Mouse (Mus musculus): Measurements from ENCODE around the gene Zfp169.

- TF ChIP-seq TCF12 (IDR thresholded peaks at IDR 0.05; ENCODE audit: low read depth, low read length) (no peak), HCFC1 (IDR thresholded peaks at IDR 0.05; ENCODE audit: low read depth, low read length) (no peak), CTCF (conservative IDR thresholded peaks at IDR 0.05 in 1 of 2, IDR thresholded peaks at IDR 0.05 in 1 of 2; ENCODE audit: low read depth in 2 of 2, low read length in 2 of 2) (no peak), PAX5 (IDR thresholded peaks at IDR 0.05; ENCODE audit: low read length) (no peak), ZMIZ1 (IDR thresholded peaks at IDR 0.05; ENCODE audit: low read depth, low read length) (no peak), GABPA (IDR thresholded peaks at IDR 0.05; ENCODE audit: insufficient replicate concordance, low read depth, low read length) (no peak)
Measured at GRCm38 (mm10) chr13:48540488-48540887, 27.2 kb upstream of the Zfp169 start.

Data from CH12.LX (cell line).